Mouse (Mus musculus) left cerebral cortex, postnatal 4 days (tissue): ENCODE results near the gene Dtwd1. TPM values are rescaled to one million over a fixed set of nuclear protein-coding genes. Genes with fewer than 3 reads are reported as not detected.
"Not testable (repeated sequence)": the region's sequence is repeated elsewhere in the genome, so short reads cannot be mapped to it uniquely, and the experiment has no call there.

Experiments used
- DNase-seq: peaks from one replicate; pipeline ENCODE4 v3.0.0-alpha.2; 2022
- intact Hi-C: fragments of 180-260 bp; cut with DNase I; formaldehyde crosslinking; loops from one replicate; pipeline ENCODE4 v1.15.1; 2025
- total RNA-seq, 2 experiments: library from RNA; stranded (reverse); gene quantifications; 2 replicates each; pipeline ENCODE4 v1.2.3; 2021

The Dtwd1 gene
- 10 to 100 TPM; 11.8 to 12.5 TPM for total RNA-seq

DNA sequence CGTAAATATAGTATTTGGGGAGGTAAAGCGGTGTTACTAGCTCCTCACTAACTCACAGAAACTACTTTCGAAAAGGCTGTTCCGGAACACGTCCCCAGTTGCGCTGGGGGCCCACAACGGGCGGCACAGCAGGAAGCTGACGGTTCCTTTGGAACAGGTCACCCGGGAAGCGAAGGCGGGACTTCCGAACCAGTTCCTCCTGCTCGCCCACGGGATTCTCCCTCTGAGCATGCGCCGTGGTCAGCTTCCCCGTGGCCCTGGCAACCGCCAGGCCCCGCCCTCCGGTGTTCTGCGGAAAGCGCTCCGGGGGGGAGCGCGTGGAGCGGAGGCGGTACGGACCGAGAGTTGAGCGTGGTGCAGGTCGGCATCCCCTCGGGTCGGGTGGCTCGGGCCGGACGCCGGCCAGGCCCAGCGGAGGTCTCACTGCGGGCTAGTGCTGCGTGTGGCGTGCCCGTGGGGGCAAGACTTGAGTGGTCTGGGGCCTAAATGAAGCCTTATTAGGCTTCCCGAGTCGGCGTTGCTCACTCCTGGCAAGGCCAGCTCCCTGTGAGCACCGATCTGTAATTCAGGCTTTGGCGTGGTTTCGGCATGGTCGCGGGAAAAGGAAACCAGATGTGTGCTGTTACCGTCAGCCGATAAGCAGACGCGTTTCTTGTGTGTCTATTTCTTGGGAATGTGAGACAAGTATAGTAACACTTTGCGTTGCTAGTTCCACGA lies at the start of gene Dtwd1, which contains the start of gene Fam227b:
Dtwd1 (plus strand) TSS at position 287 of the 717 bp plus-strand sequence.
Fam227b (minus strand) TSS at position 150 of the 717 bp plus-strand sequence.
- peak; percentile 98 for DNase-seq
- intact Hi-C loops, result no loop called here

DNA sequence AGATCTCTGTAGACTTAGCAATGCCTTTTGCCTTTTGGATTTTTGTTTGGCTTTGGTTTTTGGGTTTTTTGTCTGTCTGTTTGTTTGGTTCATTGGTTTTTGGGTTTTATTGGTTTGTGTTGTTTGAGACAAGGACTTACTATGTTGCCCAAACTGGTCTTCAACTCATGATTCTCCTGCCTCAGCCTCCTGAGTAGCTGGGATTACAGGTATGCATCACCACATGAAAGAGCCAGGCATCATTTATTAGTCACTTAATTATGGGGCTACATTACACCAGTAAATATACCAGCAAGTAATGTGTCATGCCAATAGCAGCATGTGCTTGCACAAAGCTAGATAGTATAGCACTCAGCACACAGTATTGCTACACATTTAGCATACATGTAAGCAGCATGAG lies 4.2 kb upstream of the Dtwd1 start:
- intact Hi-C loops, result no loop called here
- DNase-seq, result no peak

DNA sequence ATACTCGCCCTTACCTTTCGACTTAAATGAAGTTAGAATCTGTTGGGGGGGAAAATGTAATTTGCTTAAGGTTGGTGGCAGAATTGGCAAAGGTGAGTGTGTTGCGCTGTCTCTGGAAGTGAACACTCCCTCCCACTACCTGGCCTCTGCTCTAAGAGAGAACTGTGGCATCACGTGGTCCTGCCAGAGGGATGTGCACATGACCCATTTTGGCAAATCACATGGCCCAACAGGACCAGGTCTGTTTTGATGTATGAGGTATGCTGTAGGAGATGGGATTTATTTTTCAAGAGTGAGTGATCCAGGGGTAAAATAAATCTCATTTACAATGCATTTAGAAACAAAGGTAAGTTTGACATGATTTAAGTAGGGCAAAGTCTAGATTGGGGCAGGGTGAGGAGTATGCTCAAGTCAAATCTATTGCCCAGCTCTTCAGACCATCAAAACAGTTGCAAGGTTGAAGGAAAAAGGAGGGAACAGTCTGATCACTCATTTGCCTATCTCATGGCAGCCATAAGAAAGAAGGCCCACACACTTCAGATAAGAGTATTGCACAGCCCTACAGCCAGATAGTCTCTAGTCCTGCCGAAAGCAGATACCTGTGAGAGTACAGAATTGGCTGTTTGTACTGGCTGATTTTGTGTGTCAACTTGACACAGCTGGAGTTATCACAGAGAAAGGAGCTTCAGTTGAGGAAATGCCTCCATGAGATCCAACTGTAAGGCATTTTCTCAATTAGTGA lies 13.5 kb downstream of the Dtwd1 start:
- DNase-seq, result no peak
- intact Hi-C loops, result no loop called here

DNA sequence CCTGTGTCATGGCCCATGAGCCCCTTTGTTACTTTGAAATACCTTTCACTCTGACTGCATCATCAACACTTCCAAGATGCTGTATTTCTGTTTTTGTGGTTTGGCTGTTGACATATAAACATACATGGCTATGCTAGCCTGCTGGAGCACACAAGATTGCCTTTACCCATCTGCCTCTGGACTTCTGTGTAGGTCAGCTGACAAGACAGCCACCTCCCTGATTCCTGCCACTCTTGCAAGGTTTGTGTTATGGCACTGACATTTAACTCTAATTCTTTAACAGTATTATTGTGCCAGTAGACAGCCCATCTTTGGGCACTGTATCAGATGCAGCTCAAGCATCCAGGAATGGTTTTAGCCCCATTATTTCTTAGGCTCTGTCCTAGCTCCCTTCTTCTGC lies 14.4 kb downstream of the Dtwd1 start:
- DNase-seq, result no peak
- intact Hi-C loops, result no loop called here

DNA sequence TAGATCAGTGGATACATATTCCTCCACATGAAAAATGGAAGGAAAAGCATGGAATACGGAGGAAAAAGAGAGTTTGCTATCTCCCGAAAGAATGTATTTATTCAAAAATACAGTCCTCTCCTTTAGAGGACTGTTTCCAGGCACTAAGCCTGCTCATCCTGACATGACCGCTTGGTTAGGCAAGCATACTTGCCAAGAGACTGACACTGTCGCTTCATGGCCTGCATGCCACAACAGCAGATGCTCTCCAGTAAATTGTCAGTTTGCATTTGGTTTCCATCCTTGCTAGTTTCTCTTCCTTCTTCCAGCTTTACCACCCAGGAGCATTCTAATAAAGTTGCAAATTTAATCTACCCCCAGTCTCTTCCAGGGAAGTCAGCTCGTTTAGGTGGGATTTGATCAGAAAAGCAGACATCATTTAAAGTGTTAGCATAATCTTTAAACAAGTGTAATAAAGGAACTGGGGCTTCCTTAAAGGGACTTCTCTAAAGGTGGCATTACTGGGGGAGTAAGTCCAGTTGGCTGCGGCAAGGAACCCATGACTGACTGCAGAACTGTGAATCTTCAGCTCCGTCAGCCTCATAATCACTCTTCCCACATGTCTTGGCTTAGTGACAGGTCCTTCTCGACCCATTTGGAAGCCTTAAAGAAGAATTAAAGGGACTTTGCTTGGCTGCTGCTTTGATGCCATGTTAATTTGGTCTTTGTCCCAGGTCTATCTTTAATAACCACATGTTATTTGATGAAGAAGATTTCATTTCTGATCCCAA lies 15.1 kb downstream of the Dtwd1 start:
- DNase-seq, result peak; percentile 8
- intact Hi-C loops, result no loop called here

DNA sequence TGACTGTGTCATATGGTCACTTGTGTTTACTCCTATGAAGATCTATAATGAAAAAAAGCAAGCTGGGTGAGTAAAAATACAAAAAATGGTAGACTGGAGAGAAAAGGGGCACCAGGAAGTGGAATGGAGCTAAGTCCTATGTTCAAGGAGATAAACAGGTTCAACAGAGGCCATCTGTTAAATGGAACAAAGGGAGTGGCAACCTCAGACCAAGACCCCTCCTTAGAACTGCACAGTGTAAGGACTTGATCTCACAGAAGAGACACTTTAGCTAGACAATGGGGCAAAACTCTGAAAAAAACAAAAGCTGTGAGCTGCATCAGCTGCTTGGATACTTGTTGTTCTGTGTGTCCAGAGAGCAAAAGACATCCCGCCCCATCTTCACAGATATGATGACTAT lies 19.5 kb downstream of the Dtwd1 start:
- DNase-seq, result no peak
- intact Hi-C loops, result no loop called here

DNA sequence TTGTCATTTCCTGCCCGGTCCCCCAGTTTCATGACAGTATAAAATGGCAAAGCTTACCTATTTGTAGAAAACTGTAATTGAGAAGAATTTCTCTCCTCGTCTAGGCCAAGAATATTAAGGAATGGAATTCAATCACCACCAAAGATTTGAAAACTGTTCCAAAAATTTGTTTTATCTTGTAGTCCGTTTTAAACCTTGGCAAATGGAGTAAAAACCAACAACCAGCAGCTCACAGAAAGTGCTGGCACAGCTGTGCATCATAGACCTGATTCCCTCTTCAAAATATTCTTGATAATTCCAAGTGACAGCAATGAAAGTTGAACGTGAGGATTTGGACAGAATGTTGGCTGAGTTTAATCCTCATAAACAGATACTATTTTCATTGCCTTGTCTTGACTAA lies 39.4 kb downstream of the Dtwd1 start:
- intact Hi-C loops, result no loop called here
- DNase-seq, result no peak

DNA sequence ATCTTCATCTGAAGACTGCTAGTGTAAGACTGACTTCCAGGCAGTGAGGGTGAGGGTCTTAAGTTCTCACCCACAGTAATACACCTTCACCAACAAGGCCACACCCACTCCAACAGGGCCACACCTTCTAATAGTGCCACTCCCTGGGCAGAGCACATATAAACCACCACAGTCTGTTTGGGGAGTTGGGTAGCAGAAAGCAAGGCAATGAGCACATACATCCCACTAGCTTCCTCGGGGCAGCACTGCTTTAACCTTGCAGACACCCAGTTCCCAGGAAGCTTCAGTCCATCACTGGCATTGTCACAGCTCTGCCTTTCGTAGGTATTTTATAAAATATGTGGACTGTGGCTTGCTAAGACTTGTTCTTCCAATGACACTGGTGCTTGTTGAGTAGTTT lies 40.2 kb downstream of the Dtwd1 start:
- intact Hi-C loops, result no loop called here
- DNase-seq, result no peak

DNA sequence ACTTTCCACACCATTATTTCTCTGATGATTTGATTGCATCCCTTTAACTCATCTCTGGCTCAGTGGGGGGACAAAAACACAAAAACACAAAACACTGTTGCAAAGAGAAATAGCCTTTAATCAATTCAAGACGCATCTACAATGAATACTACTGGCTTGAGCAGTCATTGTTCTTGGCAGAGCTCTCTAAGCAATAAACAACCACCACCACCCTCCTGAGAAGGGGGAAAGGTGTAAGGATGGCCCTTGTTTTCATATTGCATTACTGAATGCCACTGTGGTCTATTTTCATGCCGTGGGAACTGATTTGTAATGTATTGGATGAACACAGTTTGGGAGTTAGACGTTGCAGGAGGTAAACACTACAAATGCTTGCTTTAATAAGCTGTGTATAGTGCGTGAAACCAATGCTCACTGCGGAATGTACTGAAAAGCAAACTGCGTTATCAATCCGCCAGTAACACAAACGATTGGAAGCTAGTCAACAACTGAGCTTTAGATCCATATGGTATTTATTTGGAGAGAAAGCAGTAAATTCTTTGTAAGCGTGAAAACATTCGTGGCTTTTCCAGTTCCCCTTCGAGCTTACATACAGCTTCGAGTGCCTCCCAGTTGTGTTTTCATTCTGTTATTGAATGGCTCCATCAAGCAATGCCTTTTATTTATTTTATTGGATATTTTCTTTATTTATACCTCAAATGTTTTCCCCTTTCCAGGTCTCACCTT lies 43.9 kb downstream of the Dtwd1 start:
- DNase-seq, result no peak

DNA sequence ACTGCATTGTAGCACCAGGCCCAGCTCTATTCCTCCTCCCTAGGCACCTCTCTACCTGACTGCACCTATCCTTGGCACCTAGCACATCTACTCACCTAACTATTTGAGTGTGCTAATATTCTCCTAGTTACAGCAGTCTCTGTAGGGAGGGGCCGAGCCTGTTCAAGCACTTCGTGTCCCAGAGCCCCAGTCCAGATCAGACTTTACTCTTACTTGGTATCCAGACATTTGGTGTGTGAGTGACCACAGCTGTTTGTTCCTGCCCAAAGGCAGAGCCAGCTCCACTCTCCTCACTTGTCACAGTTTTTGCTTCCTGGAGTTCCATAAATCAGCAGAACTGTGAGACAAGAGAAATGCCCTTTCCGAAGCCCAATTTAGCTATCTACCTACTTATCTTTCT lies 47.0 kb downstream of the Dtwd1 start:
- DNase-seq, result no peak
- intact Hi-C loops, result no loop called here

More for the DNA sequence above, 43.9 kb downstream of the Dtwd1 start:
- intact Hi-C loops, result no loop called here

DNA sequence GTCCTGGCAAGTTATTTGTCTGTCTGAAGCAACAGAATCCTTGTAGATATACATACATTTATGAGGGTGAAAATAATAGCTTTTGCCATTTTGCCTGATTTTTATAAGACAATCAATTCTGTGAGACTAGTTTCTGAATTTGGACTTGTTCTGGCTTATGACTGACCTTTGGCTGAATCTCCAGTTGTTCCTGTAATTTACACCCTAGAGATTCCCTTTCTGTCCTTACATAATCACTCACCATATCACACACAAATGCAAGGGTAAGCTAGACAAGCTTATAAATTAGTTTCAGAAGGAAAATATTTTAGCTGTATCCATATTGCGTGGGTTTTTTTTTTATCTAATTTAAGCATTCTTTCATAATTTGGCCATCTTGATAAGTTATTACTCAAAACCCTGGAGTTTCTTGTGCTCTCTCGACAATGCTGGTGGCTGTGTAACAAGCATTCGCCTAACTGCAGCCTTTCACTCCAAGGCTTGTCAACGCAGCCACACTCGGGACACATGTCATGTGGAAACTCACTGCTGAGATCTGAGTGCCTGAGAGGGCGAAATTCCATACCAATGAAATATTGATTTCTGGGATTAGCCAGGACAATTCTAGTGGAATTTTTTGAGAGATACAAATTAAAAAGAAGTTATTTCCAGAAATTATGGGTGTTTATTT lies 59.2 kb downstream of the Dtwd1 start:
- no peak for DNase-seq
- intact Hi-C loops, result no loop called here

DNA sequence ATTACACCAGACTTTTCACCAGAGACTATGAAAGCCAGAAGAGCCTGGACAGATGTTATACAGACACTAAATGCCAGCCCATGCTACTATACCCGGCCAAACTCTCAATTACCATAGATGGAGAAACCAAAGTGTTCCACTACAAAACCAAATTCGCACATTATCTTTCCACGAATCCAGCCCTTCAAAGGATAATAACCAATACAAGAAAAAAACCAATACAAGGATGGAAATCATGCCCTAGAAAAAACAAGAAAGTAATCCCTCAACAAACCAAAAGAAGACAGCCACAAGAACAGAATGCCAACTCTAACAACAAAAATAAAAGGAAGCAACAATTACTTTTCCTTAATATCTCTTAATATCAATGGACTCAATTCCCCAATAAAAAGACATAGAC lies 62.9 kb downstream of the Dtwd1 start, which contains the start of gene Gm17555:
Gm17555 (plus strand) TSS at position 301 of the 400 bp plus-strand sequence.
- DNase-seq, intact Hi-C loops: not testable (repeated sequence)

Other genes with a start within 250 kb of the Dtwd1 start
- under 1 TPM; 0.42 to 0.72 TPM for gene Fgf7, start 117.5 kb upstream of the Dtwd1 start, total RNA-seq
- gene Fam227b, start 137 bp upstream of the Dtwd1 start, total RNA-seq, result not detected
- not detected for gene Gm17555, start 63.0 kb downstream of the Dtwd1 start, total RNA-seq